Mouse (Mus musculus): Measurements from ENCODE around the gene Psmb11.
"Not testable (repeated sequence)": the region's sequence is repeated elsewhere in the genome, so short reads cannot be mapped to it uniquely, and the experiment has no call there.

Gene Psmb11

GRCm38 (mm10) chr14:54602613-54603012, 18.6 kb upstream of the Psmb11 start:
- in situ Hi-C loops (cut with MboI; ENCODE audit: unreplicated experiment in 2 of 2): loop anchor here in 1 of 2 experiments (5.0 kb wide), 1 partner anchor 35 kb away; no protein-coding TSS in a partner anchor

DNA sequence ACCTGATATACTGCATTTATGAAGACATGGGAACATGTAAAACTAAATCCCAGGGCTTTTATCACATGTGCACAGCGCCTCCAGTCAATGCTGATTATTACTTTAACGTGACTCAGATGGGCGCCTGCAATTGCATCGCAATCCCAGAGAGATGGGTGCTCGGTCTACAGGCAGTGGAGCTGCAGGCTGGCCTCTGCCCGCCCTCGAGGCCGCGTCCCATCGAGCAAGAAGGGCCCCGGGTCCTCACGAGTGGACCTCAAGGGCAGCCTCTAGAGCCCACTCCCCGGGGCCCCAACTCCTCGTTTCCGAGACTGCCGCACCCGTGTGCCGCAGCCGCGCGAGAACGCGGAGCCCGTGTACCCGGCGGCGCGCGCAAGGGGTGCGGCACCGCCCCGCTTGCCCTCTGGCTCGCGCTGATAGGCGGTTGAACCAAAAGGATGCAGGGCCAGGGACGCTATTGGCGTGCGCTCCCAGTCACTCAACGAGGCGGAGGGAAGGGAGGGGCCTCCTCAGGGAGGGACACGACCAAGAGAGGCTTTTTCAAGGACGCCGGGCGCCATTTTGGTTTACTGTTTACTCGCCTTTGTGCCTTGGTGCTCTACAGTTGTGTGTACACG, 18.1 kb upstream of the Psmb11 start:
- in situ Hi-C loops (cut with MboI; ENCODE audit: unreplicated experiment in 2 of 2): loop anchor here in 1 of 2 experiments (5.0 kb wide), 1 partner anchor 36 kb away; no protein-coding TSS in a partner anchor

DNA sequence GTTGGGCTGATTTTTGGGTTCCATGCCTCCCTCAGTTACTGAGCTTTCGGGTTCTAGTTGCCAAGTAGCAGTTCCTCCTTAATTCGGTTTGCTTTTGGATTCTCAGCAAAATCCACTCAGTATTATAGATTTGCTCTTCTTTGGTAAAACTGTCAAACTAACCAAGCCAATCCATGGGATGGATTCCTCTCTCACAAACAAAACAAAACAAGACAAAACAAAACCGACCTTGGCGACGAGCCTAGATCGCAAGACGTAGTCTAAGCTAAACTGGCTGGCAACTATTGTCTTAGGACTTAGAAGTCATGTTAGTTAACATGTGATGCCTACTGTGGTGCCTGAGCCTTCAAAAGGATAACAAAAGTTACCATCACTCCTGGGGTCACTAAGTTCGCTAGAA, 17.5 kb upstream of the Psmb11 start:
- in situ Hi-C loops (cut with MboI; ENCODE audit: unreplicated experiment in 2 of 2): loop anchor here in 1 of 2 experiments (5.0 kb wide), 1 partner anchor 36 kb away; no protein-coding TSS in a partner anchor

- in situ Hi-C loops (cut with MboI; ENCODE audit: unreplicated experiment in 2 of 2): no loop called here
Measured at GRCm38 (mm10) chr14:54605752-54606321, 15.4 kb upstream of the Psmb11 start, which contains the start of gene 4931414P19Rik. TSS of gene 4931414P19Rik (minus strand) at chr14:54605993.

DNA sequence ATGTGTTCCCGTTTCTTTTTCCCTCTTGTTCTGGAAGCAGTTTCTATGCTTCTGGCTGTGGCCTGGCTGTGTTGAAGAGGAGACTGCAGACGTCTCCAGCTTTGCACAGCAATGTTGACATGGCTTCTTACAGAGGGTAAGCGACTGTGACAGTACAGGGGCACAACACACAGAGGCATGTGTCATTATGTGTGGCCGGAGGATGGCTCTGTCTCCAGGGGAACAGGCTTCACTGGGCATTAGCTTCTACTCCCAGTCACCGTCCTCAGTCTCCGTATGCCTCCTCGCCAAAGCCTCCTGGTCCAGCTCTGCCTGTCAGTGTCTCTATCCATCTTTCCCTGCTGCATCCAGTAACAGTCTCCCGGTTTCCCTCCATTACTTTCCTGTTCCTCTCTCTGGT, 14.0 kb upstream of the Psmb11 start:
- in situ Hi-C loops (cut with MboI; ENCODE audit: unreplicated experiment in 2 of 2): no loop called here

- in situ Hi-C loops (cut with MboI; ENCODE audit: unreplicated experiment in 2 of 2): no loop called here
Measured at GRCm38 (mm10) chr14:54609245-54609644, 12.0 kb upstream of the Psmb11 start.

- in situ Hi-C loops (cut with MboI; ENCODE audit: unreplicated experiment in 2 of 2): no loop called here
Measured at GRCm38 (mm10) chr14:54609962-54610361, 11.3 kb upstream of the Psmb11 start.

DNA sequence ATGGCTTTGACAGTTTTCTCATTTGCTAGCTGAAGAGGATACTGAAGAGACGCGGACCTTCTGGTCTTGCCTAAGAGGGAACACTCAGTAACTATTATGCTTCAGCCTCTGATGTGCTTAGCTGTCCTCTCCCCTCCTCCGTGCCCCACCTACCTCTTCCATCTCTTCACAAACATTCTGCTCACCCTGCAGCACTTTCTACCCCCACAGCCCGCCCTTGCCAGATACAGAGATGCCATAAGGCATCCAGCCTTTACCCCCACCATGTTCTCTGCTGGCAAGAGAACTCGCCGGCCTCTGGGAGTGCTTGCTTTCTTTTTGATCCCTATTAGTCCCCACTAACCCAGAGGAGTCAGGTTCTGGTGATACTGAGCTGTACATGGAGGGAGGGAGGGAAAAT, 10.6 kb upstream of the Psmb11 start:
- in situ Hi-C loops (cut with MboI; ENCODE audit: unreplicated experiment in 2 of 2): no loop called here

DNA sequence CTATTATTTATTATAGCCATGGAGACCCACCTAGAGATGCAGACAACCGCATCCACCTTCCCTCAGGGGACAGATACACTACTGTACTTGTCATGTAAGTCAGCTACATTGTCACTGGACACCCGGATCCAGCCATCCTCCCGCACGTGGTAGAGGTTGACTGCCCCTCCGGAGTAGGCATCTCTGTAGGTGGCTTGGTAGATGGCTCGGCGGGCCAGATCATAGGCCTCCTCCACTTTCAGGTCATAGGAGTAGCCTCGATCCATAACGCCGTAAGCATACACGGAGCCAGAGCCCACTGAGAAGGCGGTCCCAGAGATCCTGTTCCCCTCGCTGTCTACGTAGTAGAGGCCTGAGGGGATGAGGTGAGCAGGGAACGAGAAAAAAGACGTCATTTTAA, 7.1 kb upstream of the Psmb11 start:
- in situ Hi-C loops (cut with MboI; ENCODE audit: unreplicated experiment in 2 of 2): not testable (repeated sequence)

GRCm38 (mm10) chr14:54616226-54616825, 4.9 kb upstream of the Psmb11 start:
- in situ Hi-C loops (cut with MboI; ENCODE audit: unreplicated experiment in 2 of 2): no loop called here

GRCm38 (mm10) chr14:54617152-54617896, 3.9 kb upstream of the Psmb11 start:
- in situ Hi-C loops (cut with MboI; ENCODE audit: unreplicated experiment in 2 of 2): no loop called here

- in situ Hi-C loops (cut with MboI; ENCODE audit: unreplicated experiment in 2 of 2): no loop called here
Measured at GRCm38 (mm10) chr14:54617897-54618365, 3.3 kb upstream of the Psmb11 start, which contains the start of gene Psmb5. TSS of gene Psmb5 (minus strand) at chr14:54618022.

- in situ Hi-C loops (cut with MboI; ENCODE audit: unreplicated experiment in 2 of 2): no loop called here
Measured at GRCm38 (mm10) chr14:54623334-54623733, 2.1 kb downstream of the Psmb11 start.

DNA sequence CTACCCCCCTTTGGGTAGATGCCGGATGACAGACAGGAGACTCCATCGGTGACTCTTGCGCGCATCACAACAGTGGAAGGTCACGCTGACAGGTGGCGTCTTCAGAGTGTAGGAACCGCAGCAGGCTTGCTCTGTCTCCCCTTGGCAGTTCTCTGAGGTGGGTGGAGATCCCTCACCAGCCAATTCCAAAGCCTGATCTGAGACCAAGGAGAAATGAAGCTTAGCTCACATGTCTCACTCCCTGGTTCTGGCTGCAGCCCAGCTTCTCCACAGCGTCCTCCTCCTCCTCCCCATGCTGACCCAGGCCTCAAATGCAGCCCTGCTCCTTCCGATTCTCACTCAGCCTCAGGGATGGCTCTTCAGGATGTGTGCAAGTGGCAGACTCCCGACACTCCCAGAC, 3.7 kb downstream of the Psmb11 start:
- in situ Hi-C loops (cut with MboI; ENCODE audit: unreplicated experiment in 2 of 2): loop anchor here in 1 of 2 experiments (25.0 kb wide), 1 partner anchor 563 kb away; no protein-coding TSS in a partner anchor

- in situ Hi-C loops (cut with MboI; ENCODE audit: unreplicated experiment in 2 of 2): loop anchor here in 1 of 2 experiments (25.0 kb wide), 1 partner anchor 566 kb away; no protein-coding TSS in a partner anchor
Measured at GRCm38 (mm10) chr14:54628103-54628502, 6.9 kb downstream of the Psmb11 start.

GRCm38 (mm10) chr14:54629797-54630196, 8.6 kb downstream of the Psmb11 start:
- in situ Hi-C loops (cut with MboI; ENCODE audit: unreplicated experiment in 2 of 2): loop anchor here in 1 of 2 experiments (25.0 kb wide), 1 partner anchor 567 kb away; no protein-coding TSS in a partner anchor

DNA sequence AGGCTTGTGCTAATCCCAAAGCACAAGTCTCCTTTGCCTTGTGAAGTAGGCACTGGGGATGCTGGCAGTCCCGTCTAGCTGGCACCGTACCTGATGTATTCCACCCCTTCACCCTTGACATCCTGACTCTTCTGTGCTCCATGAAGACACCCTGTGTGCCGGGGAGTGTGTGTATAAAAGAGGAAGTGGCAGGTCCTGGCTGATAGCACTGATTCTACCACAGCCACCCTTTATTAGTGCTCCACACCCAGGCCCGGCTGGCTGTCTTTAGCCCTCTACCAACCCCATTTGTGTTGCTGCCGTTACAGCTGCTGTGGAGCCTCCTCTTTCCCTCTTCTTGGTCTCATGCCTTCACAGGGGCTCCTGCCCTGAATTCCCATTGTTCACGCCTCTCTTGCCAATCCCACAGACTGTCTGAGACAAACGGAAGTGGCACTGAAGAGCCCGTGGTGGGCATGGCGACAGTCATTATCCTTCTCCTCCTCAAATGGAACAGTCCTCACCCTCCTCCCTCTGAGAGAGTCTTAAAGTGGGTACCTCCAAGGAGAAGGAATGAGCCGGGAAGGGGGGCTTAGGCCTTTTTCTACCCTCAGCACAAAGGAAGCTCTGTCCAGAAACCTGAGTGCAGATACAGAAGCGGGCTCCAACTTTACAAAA, 9.5 kb downstream of the Psmb11 start:
- in situ Hi-C loops (cut with MboI; ENCODE audit: unreplicated experiment in 2 of 2): loop anchor here in 1 of 2 experiments (25.0 kb wide), 1 partner anchor 568 kb away; no protein-coding TSS in a partner anchor

DNA sequence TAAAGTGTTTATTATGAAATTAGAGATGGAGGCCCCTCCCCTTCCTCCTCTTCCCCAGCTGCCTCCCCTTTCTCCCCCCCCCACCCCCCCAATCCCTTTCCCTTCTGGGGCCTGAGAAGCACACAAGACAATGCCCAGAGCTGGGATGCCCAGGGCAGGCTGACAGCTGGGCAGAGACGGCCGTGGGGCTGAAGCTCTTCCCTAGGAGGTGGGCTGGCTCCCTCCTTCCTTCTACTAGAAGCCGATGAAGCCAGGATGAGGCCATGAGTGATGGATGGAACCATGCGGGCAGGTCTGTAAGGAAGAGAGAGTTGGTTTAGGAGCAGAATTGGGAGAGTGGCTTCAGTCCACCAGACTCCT, 10.0 kb downstream of the Psmb11 start:
- in situ Hi-C loops (cut with MboI; ENCODE audit: unreplicated experiment in 2 of 2): loop anchor here in 1 of 2 experiments (25.0 kb wide), 1 partner anchor 569 kb away; no protein-coding TSS in a partner anchor

- in situ Hi-C loops (cut with MboI; ENCODE audit: unreplicated experiment in 2 of 2): loop anchor here in 1 of 2 experiments (25.0 kb wide), 1 partner anchor 570 kb away; no protein-coding TSS in a partner anchor
Measured at GRCm38 (mm10) chr14:54632252-54632651, 11.0 kb downstream of the Psmb11 start.

- in situ Hi-C loops (cut with MboI; ENCODE audit: unreplicated experiment in 2 of 2): loop anchor here in 1 of 2 experiments (25.0 kb wide), 1 partner anchor 572 kb away; no protein-coding TSS in a partner anchor
Measured at GRCm38 (mm10) chr14:54634182-54634581, 12.9 kb downstream of the Psmb11 start.

Measured in v-Abl transformed pro-B cells (cell line).